Mouse (Mus musculus) bone marrow macrophage, adult 2 months (primary cell): Measurements from ENCODE around the gene 1110012L19Rik.

Experiments
- CTCF ChIP-seq: IDR thresholded peaks from 2 replicates; pipeline ENCODE4 v1.5.1; 2012; ENCODE audit warnings: low read depth, mild to moderate bottlenecking, low read length, moderate library complexity
- POLR2A ChIP-seq: IDR thresholded peaks from 2 replicates; pipeline ENCODE4 v1.6.1; 2012; ENCODE audit warnings: mild to moderate bottlenecking, low read depth, low read length, borderline replicate concordance

DNA sequence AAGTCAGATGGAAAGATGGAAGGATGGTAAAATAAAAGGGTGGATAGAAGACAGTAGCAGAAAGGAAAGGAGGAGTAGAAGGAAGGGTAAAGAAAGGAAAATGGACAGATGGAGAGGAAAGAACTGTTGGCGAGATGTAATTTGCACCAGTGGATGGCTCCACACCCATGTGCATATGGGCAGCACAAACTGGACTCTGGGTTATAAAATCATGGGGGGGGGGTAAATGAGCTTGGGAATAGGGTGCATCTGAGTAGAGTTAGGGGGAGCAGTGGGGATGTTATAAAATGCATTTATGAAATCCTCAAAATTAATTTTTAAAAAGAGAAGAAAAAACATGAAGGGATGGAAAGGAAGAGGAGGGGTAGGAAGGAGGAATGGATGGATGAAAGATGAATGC lies 21.5 kb upstream of the 1110012L19Rik start:
- no peak for TF ChIP-seq CTCF
- TF ChIP-seq POLR2A, result no peak
